23 mouse cellular contexts compared by ENCODE assay signal in the genomic region with DNA sequence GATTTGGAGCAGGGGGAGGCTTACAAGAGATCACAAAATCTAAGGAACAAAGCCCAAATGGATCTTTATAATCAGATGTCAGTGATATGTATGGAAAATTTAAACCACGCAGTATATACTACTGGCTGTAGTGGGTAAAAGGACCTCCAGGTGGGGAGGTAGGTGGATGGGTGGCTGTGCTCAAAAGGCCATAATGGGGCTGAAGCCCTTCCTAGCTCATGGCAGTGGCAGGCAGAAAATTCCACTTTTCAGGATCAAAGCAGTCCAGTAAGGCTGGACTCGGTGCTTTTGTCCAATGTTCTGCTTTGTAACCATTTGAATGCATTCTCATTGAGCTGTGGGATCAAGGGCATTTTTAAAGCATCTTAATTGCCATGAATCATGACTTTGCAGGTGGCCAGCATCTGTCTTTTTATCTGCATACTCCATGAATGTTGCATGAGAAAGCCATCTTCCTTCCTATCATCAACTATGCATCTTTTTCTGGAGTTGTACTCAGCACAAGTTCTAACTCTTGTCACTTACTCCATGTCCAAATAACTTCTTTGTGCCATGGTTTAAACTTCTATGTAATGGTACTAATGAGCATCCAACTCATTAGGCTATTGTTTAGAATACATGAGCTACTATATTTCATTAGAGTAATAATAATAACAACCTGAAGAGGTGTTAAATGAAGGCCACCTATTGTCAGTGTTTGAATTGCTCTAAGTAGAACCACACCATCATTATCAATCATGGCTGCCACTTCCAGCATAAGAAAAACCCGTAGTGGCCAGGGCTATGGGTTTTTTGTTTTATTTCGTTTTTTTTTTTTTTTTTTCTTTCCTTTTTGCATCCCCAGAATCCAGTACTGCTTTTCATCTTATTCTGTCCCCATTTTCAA.
A peak's percentile ranks its signal among the peaks of the same experiment; 100 is the strongest.
DNase-seq lines count a peak whose midpoint lies in the region; ATAC-seq and TF ChIP-seq lines count a peak whose summit lies in the region.
"Had no signal": no experiment of that assay in that cellular context is flagged by ENCODE, and none has a peak within 500 bp of the region (broad histone marks: within the 10 kb centered on the region; RNA-seq: fewer than 3 reads in every experiment).

No protein-coding gene starts in this region.

- H3K4me2 ChIP-seq in forebrain, embryonic 13.5 days = no peak overlapping the region
- no peak overlapping the region for H3K4me2 ChIP-seq in neural tube, embryonic 12.5 days (replicated peaks)
- H3K4me2 ChIP-seq in kidney, embryonic 16.5 days (replicated peaks; ENCODE audit: low read depth, low read length) = no peak overlapping the region
- H3K4me2 ChIP-seq: kidney, embryonic 15.5 days; limb, embryonic 12.5 days; liver, embryonic 15.5 days; stomach, embryonic 15.5 days had no signal

- TF ChIP-seq CTCF in brain, embryonic 14.5 days (IDR thresholded peaks at IDR 0.05; ENCODE audit: borderline replicate concordance, extremely low read depth, insufficient read depth, insufficient read length) = no peak
- no peak for TF ChIP-seq CTCF in gastrocnemius, adult 2 months (IDR thresholded peaks at IDR 0.05)
- TF ChIP-seq CTCF in layer of hippocampus, adult 2 months (conservative IDR thresholded peaks at IDR 0.05) = no peak

- no peak overlapping the region for H3K9ac ChIP-seq in forebrain, embryonic 13.5 days
- no peak overlapping the region for H3K9ac ChIP-seq in neural tube, embryonic 12.5 days
- H3K9ac ChIP-seq in kidney, embryonic 16.5 days (replicated peaks; ENCODE audit: low read length) = no peak overlapping the region
- H3K9ac ChIP-seq: kidney, embryonic 15.5 days; limb, embryonic 12.5 days; liver, embryonic 15.5 days; stomach, embryonic 15.5 days had no signal

- intact Hi-C loops in gastrocnemius, adult 2 months (cut with DNase I) = no loop called here

- ATAC-seq in forebrain, embryonic 13.5 days = peak; percentile 29
- peak; percentile 67 for ATAC-seq in neural tube, embryonic 12.5 days (ENCODE audit: low FRiP score, low read depth)
- ATAC-seq in kidney, embryonic 16.5 days (ENCODE audit: low FRiP score, low TSS enrichment) = no peak
- ATAC-seq: inflammation-experienced regulatory T-cells, adult 6 months had no signal

- H3K4me3 ChIP-seq in forebrain, embryonic 13.5 days = no peak overlapping the region
- H3K4me3 ChIP-seq in forebrain, embryonic 10.5 days = no peak overlapping the region
- no peak overlapping the region for H3K4me3 ChIP-seq in neural tube, embryonic 12.5 days
- H3K4me3 ChIP-seq in gastrocnemius, adult 2 months = no peak overlapping the region
- H3K4me3 ChIP-seq in kidney, embryonic 16.5 days (ENCODE audit: low read length) = no peak overlapping the region
- no peak overlapping the region for H3K4me3 ChIP-seq in layer of hippocampus, adult 2 months
- H3K4me3 ChIP-seq: embryonic facial prominence, embryonic 10.5 days; erythroblast, embryonic 14.5 days; kidney, embryonic 15.5 days; limb, embryonic 12.5 days; liver, embryonic 15.5 days; megakaryocyte, embryonic 14.5 days; stomach, embryonic 15.5 days had no signal

- H3K9me3 ChIP-seq in forebrain, embryonic 13.5 days (replicated peaks) = no peaks in the 10 kb centered on the region
- no peaks in the 10 kb centered on the region for H3K9me3 ChIP-seq in forebrain, embryonic 10.5 days
- H3K9me3 ChIP-seq in neural tube, embryonic 12.5 days = no peaks in the 10 kb centered on the region
- no peaks in the 10 kb centered on the region for H3K9me3 ChIP-seq in kidney, embryonic 16.5 days (ENCODE audit: low read length)
- H3K9me3 ChIP-seq: embryonic facial prominence, embryonic 10.5 days; kidney, embryonic 15.5 days; limb, embryonic 12.5 days; liver, embryonic 15.5 days; megakaryocyte, embryonic 14.5 days; stomach, embryonic 15.5 days had no signal

- WGBS in forebrain, embryonic 13.5 days = 25% methylated on average over 4 of the region's 4 CpGs
- 45% methylated on average over 4 of the region's 4 CpGs for WGBS in forebrain, embryonic 10.5 days
- WGBS in neural tube, embryonic 12.5 days = 18% methylated on average over 4 of the region's 4 CpGs
- 50% methylated on average over 4 of the region's 4 CpGs for WGBS in kidney, embryonic 16.5 days

- no peaks in the 10 kb centered on the region for H3K27me3 ChIP-seq in forebrain, embryonic 13.5 days
- H3K27me3 ChIP-seq in forebrain, embryonic 10.5 days (ENCODE audit: poor library complexity, severe bottlenecking) = no peaks in the 10 kb centered on the region
- H3K27me3 ChIP-seq in neural tube, embryonic 12.5 days (replicated peaks) = peaks cover 23% of the 10 kb centered on the region
- no peaks in the 10 kb centered on the region for H3K27me3 ChIP-seq in kidney, embryonic 16.5 days (ENCODE audit: insufficient read depth, low read length)
- H3K27me3 ChIP-seq: kidney, embryonic 15.5 days; limb, embryonic 12.5 days; liver, embryonic 15.5 days; megakaryocyte, embryonic 14.5 days; stomach, embryonic 15.5 days had no signal

- TF ChIP-seq POLR2A in brain, embryonic 14.5 days (IDR thresholded peaks at IDR 0.05; ENCODE audit: borderline replicate concordance, extremely low read depth, insufficient read depth, insufficient read length, poor library complexity, severe bottlenecking) = no peak

- H3K27ac ChIP-seq in forebrain, embryonic 13.5 days = no peak overlapping the region
- H3K27ac ChIP-seq in forebrain, embryonic 10.5 days = no peak overlapping the region
- no peak overlapping the region for H3K27ac ChIP-seq in neural tube, embryonic 12.5 days
- H3K27ac ChIP-seq in gastrocnemius, adult 2 months = no peak overlapping the region
- H3K27ac ChIP-seq in kidney, embryonic 16.5 days (ENCODE audit: low read length) = no peak overlapping the region
- no peak overlapping the region for H3K27ac ChIP-seq in layer of hippocampus, adult 2 months
- H3K27ac ChIP-seq: embryonic facial prominence, embryonic 10.5 days; kidney, embryonic 15.5 days; limb, embryonic 12.5 days; liver, embryonic 15.5 days; stomach, embryonic 15.5 days had no signal

- no peaks in the 10 kb centered on the region for H3K36me3 ChIP-seq in forebrain, embryonic 13.5 days (ENCODE audit: poor library complexity, severe bottlenecking)
- no peaks in the 10 kb centered on the region for H3K36me3 ChIP-seq in forebrain, embryonic 10.5 days (replicated peaks)
- no peaks in the 10 kb centered on the region for H3K36me3 ChIP-seq in neural tube, embryonic 12.5 days
- no peaks in the 10 kb centered on the region for H3K36me3 ChIP-seq in kidney, embryonic 16.5 days (ENCODE audit: insufficient read depth, low read length)
- H3K36me3 ChIP-seq: embryonic facial prominence, embryonic 10.5 days; kidney, embryonic 15.5 days; limb, embryonic 12.5 days; liver, embryonic 15.5 days; stomach, embryonic 15.5 days had no signal

- no peak for DNase-seq in forebrain, embryonic 10.5 days (ENCODE audit: extremely low spot score, low spot score)
- peak; percentile 47 for DNase-seq in brain, embryonic 14.5 days (ENCODE audit: low read depth)
- peak; percentile 34 for DNase-seq in mesoderm, embryonic 11.5 days (ENCODE audit: low read depth, low spot score)
- no peak for DNase-seq in gastrocnemius, adult 2 months
- no peak for DNase-seq in layer of hippocampus, adult 2 months (ENCODE audit: low spot score in 2 of 2)
- DNase-seq: adrenal gland, postnatal 14 days; cerebellum, adult 9-10 months; heart, adult 11 months; lung, postnatal 10 days; right cerebral cortex, adult 18-20 months; spleen, adult 18-20 months; thymus, postnatal 4 days had no signal

- H3K4me1 ChIP-seq in forebrain, embryonic 13.5 days = peaks cover 6% of the 10 kb centered on the region; the same call in 1 of the 2 replicates
- H3K4me1 ChIP-seq in forebrain, embryonic 10.5 days = peaks cover 12% of the 10 kb centered on the region
- no peaks in the 10 kb centered on the region for H3K4me1 ChIP-seq in neural tube, embryonic 12.5 days
- no peaks in the 10 kb centered on the region for H3K4me1 ChIP-seq in kidney, embryonic 16.5 days (ENCODE audit: insufficient read depth, low read length)
- H3K4me1 ChIP-seq: kidney, embryonic 15.5 days; limb, embryonic 12.5 days; liver, embryonic 15.5 days; megakaryocyte, embryonic 14.5 days; stomach, embryonic 15.5 days had no signal

Comparison
In these comparisons a context has a peak if more than half of its experiments do, and no peak if none do; other contexts are left out.
1. DNase-seq: peak in brain, embryonic 14.5 days (single experiment) and mesoderm, embryonic 11.5 days (single experiment); none in forebrain, embryonic 10.5 days (single experiment), gastrocnemius, adult 2 months (single experiment) and layer of hippocampus, adult 2 months (0 of 2).